Mouse (Mus musculus) heart, embryonic 16.5 days (tissue): ENCODE measurements around the gene Tex30. TPM values are rescaled to one million over a fixed set of nuclear protein-coding genes. Genes with fewer than 3 reads are reported as not detected.

Source experiments
- ATAC-seq: fragments of 200-750 bp; cut with Nextera tagmentation; replicated peaks from 2 replicates; pipeline ENCODE4 v1.8.0; 2017; ENCODE audit warnings: moderate number of reproducible peaks; ENCODE audit not compliant: insufficient read depth, low FRiP score; ENCODE audit errors: extremely low read depth
- H3K27ac ChIP-seq: fragments of 300-500 bp; sonication (generic); 2 replicates; pipeline ENCODE4 v1.5.1; 2014; ENCODE audit warnings: mild to moderate bottlenecking, low read length, control low read depth, moderate library complexity
- H3K27me3 ChIP-seq: fragments of 300-500 bp; sonication (generic); 2 replicates; pipeline ENCODE4 v1.6.1; 2014; ENCODE audit warnings: low read length, mixed read lengths; ENCODE audit not compliant: control insufficient read depth, insufficient read depth
- H3K36me3 ChIP-seq: fragments of 300-500 bp; sonication (generic); 2 replicates; pipeline ENCODE4 v1.6.1; 2014; ENCODE audit not compliant: control insufficient read depth, insufficient read depth
- H3K4me1 ChIP-seq: fragments of 300-500 bp; sonication (generic); 2 replicates; pipeline ENCODE4 v1.6.1; 2014; ENCODE audit warnings: low read length, mixed read lengths; ENCODE audit not compliant: control insufficient read depth, insufficient read depth
- H3K4me2 ChIP-seq: fragments of 300-500 bp; sonication (generic); 2 replicates; pipeline ENCODE4 v1.6.1; 2014; ENCODE audit warnings: low read depth, mild to moderate bottlenecking, control low read depth, low read length
- H3K4me3 ChIP-seq: fragments of 300-500 bp; sonication (generic); 2 replicates; pipeline ENCODE4 v1.5.1; 2014; ENCODE audit warnings: mild to moderate bottlenecking, control low read depth, low read length
- H3K9ac ChIP-seq: fragments of 300-500 bp; sonication (generic); 2 replicates; pipeline ENCODE4 v1.6.1; 2014; ENCODE audit warnings: low read length, control low read depth
- H3K9me3 ChIP-seq: fragments of 300-500 bp; sonication (generic); replicated peaks from 2 replicates; pipeline ENCODE4 v1.6.1; 2016; ENCODE audit warnings: low read length; ENCODE audit not compliant: control insufficient read depth
- WGBS: fragments of 180-500 bp; shearing (Covaris S2); extraction: QIAGEN DNeasy Blood & Tissue Kit; methylation state at CpG from one replicate; pipeline ENCODE4 v1.1.7; 2014; 5-methylcytosine and 5-hydroxymethylcytosine counted together
- polyA plus RNA-seq: library from polyadenylated mRNA; unstranded; fragments of >200 nt; fragmentation: Nextera tagmentation; extraction: Ambion mirVana; gene quantifications from 2 replicates; pipeline ENCODE4 v1.2.1, GENCODE M21; 2015

Tex30 gene
- polyA plus RNA-seq: 62.9 and 74.8 TPM in 2 replicates

- peak within 1 kb of the TSS; percentile 94 for H3K27ac ChIP-seq
- peaks cover 14% of the 10 kb centered on the region for H3K36me3 ChIP-seq
- WGBS: under 1% methylated on average over 55 of the region's 55 CpGs
- peak; percentile 96 for ATAC-seq
- peak within 1 kb of the TSS; percentile 75 for H3K4me2 ChIP-seq
- H3K4me1 ChIP-seq: peaks cover 9% of the 10 kb centered on the region
- peak within 1 kb of the TSS; percentile 89 for H3K4me3 ChIP-seq
- H3K9ac ChIP-seq: peak within 1 kb of the TSS; percentile 89
- H3K9me3 ChIP-seq: no peaks in the 10 kb centered on the region
- no peaks in the 10 kb centered on the region for H3K27me3 ChIP-seq
Measured at GRCm38 (mm10) chr1:44102259-44102717, at the start of gene Tex30. Tex30 (minus strand) TSS chr1:44102441.

DNA sequence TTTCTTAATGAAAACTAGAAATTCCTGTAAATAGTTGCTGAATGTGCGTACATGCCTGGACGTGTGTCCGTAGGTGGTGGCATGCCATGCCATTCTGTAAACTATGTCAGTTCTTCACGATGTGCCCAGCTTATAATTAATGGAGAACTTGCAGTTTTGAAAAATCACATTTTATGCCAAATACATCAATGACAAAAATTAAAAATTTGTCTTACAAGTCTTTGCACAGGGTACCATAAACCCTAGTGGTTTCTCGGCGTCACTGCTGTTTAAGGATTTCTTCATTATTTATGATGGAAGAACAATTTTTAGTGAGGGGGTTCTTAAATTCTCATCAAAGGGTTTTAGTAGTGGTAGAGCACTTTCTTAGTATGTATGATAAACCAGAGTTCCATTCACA, 46.5 kb upstream of the Tex30 start:
- 36% methylated on average over 6 of the region's 6 CpGs for WGBS
- no peaks in the 10 kb centered on the region for H3K27me3 ChIP-seq
- ATAC-seq: no peak
- peaks cover 12% of the 10 kb centered on the region for H3K4me1 ChIP-seq
- peak overlapping the region; percentile 94 for H3K4me3 ChIP-seq
- no peak overlapping the region; the same call in 1 of the 2 replicates for H3K27ac ChIP-seq
- peak overlapping the region; percentile 94 for H3K9ac ChIP-seq
- H3K9me3 ChIP-seq: no peaks in the 10 kb centered on the region
- no peaks in the 10 kb centered on the region for H3K36me3 ChIP-seq
- H3K4me2 ChIP-seq: peak overlapping the region; percentile 87

- Histone ChIP-seq H3K36me3 (peaks cover 5% of the 10 kb centered on the region; the same call in 1 of the 2 replicates), H3K9me3 (no peaks in the 10 kb centered on the region), H3K4me2 (peak within 1 kb of the TSS; percentile 87), H3K27me3 (no peaks in the 10 kb centered on the region), H3K4me1 (peaks cover 12% of the 10 kb centered on the region), H3K27ac (peak within 1 kb of the TSS; percentile 91), H3K9ac (peak within 1 kb of the TSS; percentile 94), H3K4me3 (peak within 1 kb of the TSS; percentile 94)
- ATAC-seq: peak; percentile 97
- under 1% methylated on average over 66 of the region's 66 CpGs for WGBS
Measured at GRCm38 (mm10) chr1:44147563-44148381, 45.5 kb upstream of the Tex30 start, which contains the start of gene Ercc5. Ercc5 (plus strand) TSS chr1:44147744.

DNA sequence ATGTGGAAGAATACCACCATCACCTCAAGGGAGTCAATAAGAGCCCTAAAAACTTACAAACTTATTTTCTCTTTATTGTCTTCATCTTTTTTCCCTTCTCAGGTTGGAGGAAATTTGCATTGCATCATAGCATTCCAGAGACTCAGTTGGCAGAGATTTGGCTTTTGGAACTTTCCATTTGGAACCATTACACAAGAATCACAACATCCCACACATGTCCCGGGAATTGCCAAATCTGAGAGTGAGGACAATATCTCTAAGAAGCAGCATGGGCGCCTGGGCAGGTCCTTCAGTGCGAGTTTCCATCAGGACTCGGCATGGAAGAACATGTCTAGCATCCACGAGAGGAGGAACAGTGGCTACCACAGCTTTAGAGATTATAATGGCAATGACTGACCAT, 40.5 kb upstream of the Tex30 start:
- 87% methylated on average over 5 of the region's 5 CpGs for WGBS
- Histone ChIP-seq H3K9me3 (no peaks in the 10 kb centered on the region), H3K27ac (no peak overlapping the region), H3K9ac (no peak overlapping the region), H3K4me2 (no peak overlapping the region), H3K27me3 (no peaks in the 10 kb centered on the region), H3K4me1 (peaks cover 5% of the 10 kb centered on the region; the same call in 1 of the 2 replicates), H3K4me3 (no peak overlapping the region), H3K36me3 (peaks cover 24% of the 10 kb centered on the region)
- ATAC-seq: no peak

- no peak overlapping the region for H3K4me3 ChIP-seq
- no peak overlapping the region for H3K9ac ChIP-seq
- ATAC-seq: no peak
- H3K4me2 ChIP-seq: no peak overlapping the region
- H3K9me3 ChIP-seq: no peaks in the 10 kb centered on the region
- no peaks in the 10 kb centered on the region for H3K4me1 ChIP-seq
- no peaks in the 10 kb centered on the region for H3K27me3 ChIP-seq
- H3K36me3 ChIP-seq: peaks cover 29% of the 10 kb centered on the region
- no peak overlapping the region for H3K27ac ChIP-seq
- WGBS: 79% methylated on average over 4 of the region's 4 CpGs
Measured at GRCm38 (mm10) chr1:44140232-44140631, 38.0 kb upstream of the Tex30 start.

DNA sequence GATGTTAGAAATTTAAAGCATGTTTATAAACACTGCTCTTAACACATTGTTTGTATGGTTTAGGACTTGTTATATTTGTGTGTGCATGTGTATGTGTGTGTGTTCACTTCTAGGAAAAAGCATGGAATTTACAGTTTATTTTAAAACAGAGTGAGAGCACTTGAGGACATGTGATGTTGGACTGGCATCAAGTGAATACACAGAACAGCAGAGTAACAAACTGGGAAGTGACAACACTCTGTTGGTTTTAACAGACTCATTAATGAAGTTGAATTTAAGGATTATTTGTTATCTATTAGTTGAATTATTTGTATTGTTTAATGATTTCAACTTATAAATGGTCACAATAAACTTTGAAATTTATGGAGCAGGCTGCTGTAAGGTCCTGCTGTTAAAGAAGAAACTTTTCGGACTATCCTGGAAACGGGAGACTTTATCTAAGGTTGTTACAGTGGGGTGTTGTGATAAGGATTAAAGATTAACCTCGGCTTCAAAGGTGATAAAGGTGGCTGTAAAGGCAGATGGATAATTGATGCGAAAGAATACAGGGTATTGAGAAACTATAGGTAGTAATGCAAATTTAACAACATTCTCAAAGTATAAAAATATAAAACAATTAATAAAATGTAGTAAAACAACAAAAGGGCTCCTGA, 27.8 kb upstream of the Tex30 start:
- peaks cover 25% of the 10 kb centered on the region for H3K36me3 ChIP-seq

DNA sequence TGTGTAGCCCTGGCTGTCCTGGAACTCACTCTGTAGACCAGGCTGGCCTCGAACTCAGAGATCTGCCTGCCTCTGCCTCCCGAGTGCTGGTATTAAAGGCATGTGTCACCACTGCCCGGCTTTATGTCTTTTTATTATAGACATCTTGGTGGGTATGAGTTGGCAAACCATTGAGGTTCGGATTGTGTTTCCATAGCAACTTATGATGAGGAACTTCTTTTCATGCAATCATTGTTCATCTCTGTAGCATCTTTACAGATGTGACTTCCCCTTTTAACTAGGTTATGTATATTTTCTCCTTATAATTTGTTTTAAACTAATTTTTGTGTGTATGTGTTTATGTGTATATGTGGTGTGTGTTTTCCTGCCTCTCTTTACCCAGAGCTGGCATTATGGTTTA, 23.3 kb upstream of the Tex30 start:
- H3K9ac ChIP-seq: no peak overlapping the region
- H3K27me3 ChIP-seq: no peaks in the 10 kb centered on the region
- peaks cover 17% of the 10 kb centered on the region for H3K36me3 ChIP-seq
- H3K4me1 ChIP-seq: peaks cover under 1% of the 10 kb centered on the region; the same call in 1 of the 2 replicates
- no peak overlapping the region for H3K4me2 ChIP-seq
- ATAC-seq: no peak
- H3K27ac ChIP-seq: no peak overlapping the region
- 91% methylated on average over 4 of the region's 4 CpGs for WGBS
- H3K9me3 ChIP-seq: no peaks in the 10 kb centered on the region
- no peak overlapping the region for H3K4me3 ChIP-seq

More for the DNA sequence above, 27.8 kb upstream of the Tex30 start:
- Histone ChIP-seq H3K27me3 (no peaks in the 10 kb centered on the region), H3K4me1 (no peaks in the 10 kb centered on the region), H3K9me3 (no peaks in the 10 kb centered on the region), H3K9ac (no peak overlapping the region), H3K27ac (no peak overlapping the region), H3K4me2 (no peak overlapping the region), H3K4me3 (no peak overlapping the region)
- ATAC-seq: no peak
- 56% methylated on average over 4 of the region's 4 CpGs for WGBS

DNA sequence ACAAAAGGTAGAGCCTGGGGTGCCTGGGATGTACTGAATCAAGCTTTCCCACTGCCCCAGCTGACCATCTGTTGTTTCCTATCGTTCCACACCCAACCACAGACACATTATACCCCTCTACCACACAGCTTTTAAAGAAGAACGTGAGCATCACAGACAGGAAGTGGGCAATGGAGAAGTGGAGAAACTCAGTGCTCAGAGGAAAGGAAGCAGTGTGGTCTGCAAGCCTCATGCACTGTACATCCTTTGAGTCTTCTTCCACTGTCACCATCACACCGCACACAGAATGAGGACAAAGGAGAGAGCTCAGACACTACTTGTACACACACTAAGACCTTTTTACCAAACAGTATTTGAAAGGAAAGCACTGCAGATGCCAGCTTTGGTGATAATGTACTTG, 20.0 kb upstream of the Tex30 start:
- H3K4me1 ChIP-seq: peaks cover 8% of the 10 kb centered on the region
- no peak overlapping the region for H3K4me2 ChIP-seq
- H3K9me3 ChIP-seq: no peaks in the 10 kb centered on the region
- H3K9ac ChIP-seq: no peak overlapping the region
- peaks cover 14% of the 10 kb centered on the region for H3K36me3 ChIP-seq
- 78% methylated on average over 3 of the region's 3 CpGs for WGBS
- ATAC-seq: no peak
- no peak overlapping the region for H3K4me3 ChIP-seq
- no peak overlapping the region for H3K27ac ChIP-seq
- H3K27me3 ChIP-seq: no peaks in the 10 kb centered on the region

GRCm38 (mm10) chr1:44120074-44120406, 17.8 kb upstream of the Tex30 start:
- peak overlapping the region; percentile 81 for H3K9ac ChIP-seq
- ATAC-seq: 0 out of 2 replicates have a peak, but pooled peaks have one; percentile 7
- H3K27ac ChIP-seq: peak overlapping the region; percentile 94
- H3K9me3 ChIP-seq: no peaks in the 10 kb centered on the region
- 6% methylated on average over 6 of the region's 6 CpGs for WGBS
- H3K4me3 ChIP-seq: peak overlapping the region; percentile 76
- H3K27me3 ChIP-seq: no peaks in the 10 kb centered on the region
- peaks cover 14% of the 10 kb centered on the region for H3K36me3 ChIP-seq
- peaks cover 8% of the 10 kb centered on the region for H3K4me1 ChIP-seq
- peak overlapping the region; percentile 68 for H3K4me2 ChIP-seq
